Mouse (Mus musculus) spleen, adult 2 months (tissue): ENCODE results near the gene Ndufb8.

Experiments
- CTCF ChIP-seq: fragments of 200-500 bp; IDR thresholded peaks from 2 replicates; pipeline ENCODE4 v1.5.1; 2011; ENCODE audit warnings: mild to moderate bottlenecking, inconsistent platforms; ENCODE audit not compliant: insufficient read depth, insufficient read length, insufficient replicate concordance; ENCODE audit errors: extremely low read depth
- POLR2A ChIP-seq: fragments of 200-500 bp; IDR thresholded peaks from 2 replicates; pipeline ENCODE4 v1.6.1; 2011; ENCODE audit warnings: low read depth, low read length, inconsistent platforms

- TF ChIP-seq CTCF, result no peak
- no peak for TF ChIP-seq POLR2A
These were observed 53.3 kb downstream of the Ndufb8 start for GRCm38 (mm10) chr19:44501925-44502324.
